Mouse (Mus musculus): ENCODE measurements at regions not wholly inside any gene's neighbourhood (a gene's known extent, or its start where the extent isn't known, plus 50 kb on each side); places are given as distances from the start of the nearest gene placed in this dataset.
A peak's percentile ranks its signal among the peaks of the same experiment; 100 is the strongest.

GRCm38 (mm10) chr8:53096272-53096784 is 415.2 kb upstream of the Aga start:
- no peaks in the 10 kb centered on the region for H3K36me3 ChIP-seq
- H3K27ac ChIP-seq: no peak overlapping the region
- no peaks in the 10 kb centered on the region for H3K27me3 ChIP-seq
- no peak overlapping the region for H3K4me3 ChIP-seq
- H3K9ac ChIP-seq: no peak overlapping the region
- no peak for ATAC-seq (ENCODE audit: low FRiP score, low read depth)
- H3K4me2 ChIP-seq (replicated peaks): no peak overlapping the region
- no peaks in the 10 kb centered on the region for H3K4me1 ChIP-seq
- no peaks in the 10 kb centered on the region for H3K9me3 ChIP-seq

DNA sequence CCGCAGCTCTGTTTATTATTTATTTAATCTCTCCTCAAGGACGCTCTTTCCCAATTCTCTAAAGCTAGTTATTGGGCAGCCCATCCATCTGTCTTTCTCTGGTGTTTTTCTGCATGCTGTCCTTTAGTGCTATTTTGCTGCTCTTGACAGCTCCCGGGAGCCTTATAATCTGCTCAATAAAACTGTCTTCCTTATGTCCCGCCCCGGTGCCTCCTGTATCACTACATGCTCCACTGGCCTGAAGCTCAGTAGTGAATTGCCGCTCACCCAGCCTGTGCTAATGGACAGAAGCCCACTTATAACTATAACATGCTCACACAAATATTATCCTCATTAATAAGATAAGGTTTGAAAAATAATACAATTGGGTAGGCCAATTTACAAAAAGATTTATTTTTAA is 371.5 kb upstream of the Aga start:
- no peak for ATAC-seq (ENCODE audit: low FRiP score, low read depth)
- no peaks in the 10 kb centered on the region for H3K4me1 ChIP-seq
- no peaks in the 10 kb centered on the region for H3K9me3 ChIP-seq
- no peak overlapping the region for H3K4me3 ChIP-seq
- H3K4me2 ChIP-seq (replicated peaks): no peak overlapping the region
- no peak overlapping the region for H3K27ac ChIP-seq
- no peak overlapping the region for H3K9ac ChIP-seq
- 69% methylated on average over 6 of the region's 6 CpGs for WGBS
- no peaks in the 10 kb centered on the region for H3K36me3 ChIP-seq
- H3K27me3 ChIP-seq: no peaks in the 10 kb centered on the region

DNA sequence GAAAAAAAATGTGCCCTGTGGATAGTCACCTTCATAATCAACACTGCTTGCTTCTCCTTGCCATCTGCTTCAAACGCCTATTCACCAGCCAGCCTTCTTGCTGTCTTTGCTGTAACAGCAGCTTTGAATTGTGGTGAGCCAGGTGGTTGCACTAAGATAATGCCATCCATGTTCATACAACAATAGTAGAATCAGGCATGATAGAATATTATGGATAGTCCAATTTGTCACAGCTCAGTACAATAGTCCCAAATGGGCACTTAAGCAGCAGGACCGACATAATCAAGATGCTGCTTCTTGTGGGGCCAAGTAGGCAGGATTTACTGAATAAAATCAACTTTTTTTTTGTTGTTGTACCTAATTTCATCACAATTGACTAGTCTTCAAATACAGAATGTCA is 362.6 kb upstream of the Aga start:
- no peak overlapping the region for H3K4me2 ChIP-seq (replicated peaks)
- no peak overlapping the region for H3K9ac ChIP-seq
- H3K27me3 ChIP-seq: no peaks in the 10 kb centered on the region
- no peak for ATAC-seq (ENCODE audit: low FRiP score, low read depth)
- H3K4me3 ChIP-seq: no peak overlapping the region
- no peaks in the 10 kb centered on the region for H3K36me3 ChIP-seq
- 88% methylated on average over 2 of the region's 2 CpGs for WGBS
- no peaks in the 10 kb centered on the region for H3K4me1 ChIP-seq
- no peaks in the 10 kb centered on the region for H3K9me3 ChIP-seq
- no peak overlapping the region for H3K27ac ChIP-seq

DNA sequence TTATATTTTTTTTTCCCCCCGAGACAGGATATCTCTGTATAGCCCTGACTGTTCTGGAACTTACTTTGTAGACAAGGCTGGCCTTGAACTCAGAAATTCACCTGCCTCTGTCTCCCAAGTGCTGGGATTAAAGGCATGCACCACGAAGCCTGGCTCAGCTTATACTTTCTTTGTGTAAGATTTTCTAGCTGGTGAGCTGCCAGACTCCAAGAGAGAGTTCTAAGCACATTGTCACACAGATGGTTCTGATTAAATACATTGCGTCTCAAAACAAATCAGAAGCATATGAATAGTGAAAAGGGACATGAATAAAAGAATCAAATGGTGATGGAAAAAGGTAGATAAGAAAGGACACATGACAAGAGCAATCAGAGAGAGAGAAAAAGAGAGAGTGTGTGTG is 347.5 kb upstream of the Aga start:
- Histone ChIP-seq H3K4me3 (no peak overlapping the region), H3K36me3 (no peaks in the 10 kb centered on the region), H3K27me3 (peaks cover 7% of the 10 kb centered on the region; the same call in 1 of the 2 replicates), H3K4me2 (replicated peaks) (no peak overlapping the region), H3K9ac (no peak overlapping the region), H3K4me1 (no peaks in the 10 kb centered on the region), H3K9me3 (no peaks in the 10 kb centered on the region), H3K27ac (no peak overlapping the region)
- 38% methylated on average over 3 of the region's 3 CpGs for WGBS
- no peak for ATAC-seq (ENCODE audit: low FRiP score, low read depth)

DNA sequence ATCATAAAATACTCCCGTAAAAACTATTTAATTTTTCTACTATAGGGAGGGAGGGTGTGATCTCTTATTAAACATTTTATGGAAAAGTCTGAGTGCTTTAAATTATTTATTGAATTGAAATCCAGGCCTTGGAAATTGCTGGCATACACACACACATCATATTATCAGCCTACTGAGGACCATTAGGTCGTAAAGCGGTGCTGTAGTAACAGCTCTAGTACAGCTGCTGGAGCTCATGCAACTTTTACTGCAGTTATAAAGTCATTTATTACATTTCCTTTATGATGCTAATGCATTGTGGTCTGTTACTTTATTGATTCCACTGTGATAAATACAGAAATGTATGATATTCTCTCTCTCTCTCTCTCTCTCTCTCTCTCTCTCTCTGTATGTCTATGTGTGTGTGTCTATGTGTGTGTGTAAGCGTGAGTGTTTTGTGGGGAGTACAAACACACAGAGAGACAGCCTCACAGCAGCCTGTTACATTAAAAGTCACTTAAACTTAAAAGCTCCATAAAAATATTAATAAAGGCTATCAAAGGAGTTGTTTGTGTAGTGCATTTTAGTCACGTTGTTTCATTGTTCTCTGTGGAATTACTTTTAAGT is 339.7 kb upstream of the Aga start:
- WGBS: 29% methylated on average over 5 of the region's 5 CpGs
- no peaks in the 10 kb centered on the region for H3K36me3 ChIP-seq
- H3K27me3 ChIP-seq: peaks cover 24% of the 10 kb centered on the region
- no peak overlapping the region for H3K4me3 ChIP-seq
- H3K27ac ChIP-seq: no peak overlapping the region
- H3K4me2 ChIP-seq (replicated peaks): no peak overlapping the region
- H3K4me1 ChIP-seq: no peaks in the 10 kb centered on the region
- no peaks in the 10 kb centered on the region for H3K9me3 ChIP-seq
- H3K9ac ChIP-seq: no peak overlapping the region
- ATAC-seq (ENCODE audit: low FRiP score, low read depth): peak; percentile 95

DNA sequence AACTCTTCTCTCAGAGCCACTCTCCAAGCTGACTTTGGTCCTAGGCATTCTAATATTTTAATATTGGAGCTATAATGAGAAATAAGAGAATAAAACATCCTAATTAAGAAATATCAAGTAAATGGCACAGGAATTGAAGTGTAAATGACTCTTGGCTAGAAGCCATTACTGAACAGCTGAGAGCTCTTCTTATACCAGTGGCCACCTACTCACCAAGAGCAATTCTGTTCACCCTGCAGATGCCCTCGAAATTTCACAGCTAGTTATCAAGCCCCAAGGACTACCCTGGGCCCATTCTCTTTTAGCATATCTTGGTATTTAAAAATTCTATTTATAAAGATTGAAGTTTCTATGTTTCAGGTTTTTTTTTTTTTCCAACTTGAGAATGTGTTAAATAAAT is 319.0 kb upstream of the Aga start:
- Histone ChIP-seq H3K9me3 (no peaks in the 10 kb centered on the region; the same call in 1 of the 2 replicates), H3K27me3 (no peaks in the 10 kb centered on the region), H3K27ac (no peak overlapping the region), H3K9ac (no peak overlapping the region), H3K4me1 (no peaks in the 10 kb centered on the region), H3K4me3 (no peak overlapping the region), H3K36me3 (no peaks in the 10 kb centered on the region), H3K4me2 (replicated peaks) (no peak overlapping the region)
- ATAC-seq (ENCODE audit: low FRiP score, low read depth): no peak
- 51% methylated on average over 1 of the region's 1 CpGs for WGBS

DNA sequence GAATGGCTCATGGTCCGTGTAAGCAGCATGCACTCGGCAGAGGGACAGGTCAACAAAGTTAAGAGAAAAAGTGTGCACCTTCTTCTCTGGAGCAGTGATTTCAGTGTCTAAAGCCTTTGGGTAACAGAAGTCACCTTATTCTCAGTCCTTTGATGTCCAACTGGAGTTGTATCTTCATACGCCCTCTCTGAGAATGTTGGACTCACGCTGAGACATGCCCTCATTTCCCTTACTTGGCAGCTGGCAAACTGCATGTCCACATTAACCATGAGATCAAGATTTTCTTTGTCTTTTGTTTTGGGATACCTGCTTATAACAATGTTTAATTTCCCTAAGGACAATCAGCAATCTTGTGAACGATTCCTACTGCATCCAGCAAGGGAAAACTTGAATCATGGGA is 289.3 kb upstream of the Aga start:
- Histone ChIP-seq H3K4me2 (replicated peaks) (no peak overlapping the region), H3K9me3 (no peaks in the 10 kb centered on the region), H3K4me3 (no peak overlapping the region), H3K27me3 (no peaks in the 10 kb centered on the region), H3K36me3 (no peaks in the 10 kb centered on the region), H3K9ac (no peak overlapping the region), H3K27ac (no peak overlapping the region), H3K4me1 (no peaks in the 10 kb centered on the region)
- no peak for ATAC-seq (ENCODE audit: low FRiP score, low read depth)
- WGBS: 75% methylated on average over 5 of the region's 5 CpGs

Data from limb, embryonic 13.5 days (tissue).